Mouse (Mus musculus) midbrain, embryonic 16.5 days (tissue): Measurements from ENCODE around the gene Cacna1c. TPM values are rescaled to one million over a fixed set of nuclear protein-coding genes. Genes with fewer than 3 reads are reported as not detected.

Source experiments
- ATAC-seq: fragments of 200-750 bp; cut with Nextera tagmentation; 2 replicates; pipeline ENCODE4 v1.8.0; 2017; ENCODE audit warnings: moderate TSS enrichment
- H3K27ac ChIP-seq: fragments of 300-500 bp; sonication (generic); 2 replicates; pipeline ENCODE4 v1.5.1; 2014; ENCODE audit warnings: mild to moderate bottlenecking, low read length, mixed read lengths
- H3K27me3 ChIP-seq: fragments of 300-500 bp; sonication (generic); 2 replicates; pipeline ENCODE4 v1.6.1; 2014; ENCODE audit warnings: low read depth, low read length, mixed read lengths; ENCODE audit not compliant: control insufficient read depth, insufficient read depth
- H3K36me3 ChIP-seq: fragments of 300-500 bp; sonication (generic); 2 replicates; pipeline ENCODE4 v1.6.1; 2014; ENCODE audit warnings: mild to moderate bottlenecking, low read length, moderate library complexity, mixed read lengths; ENCODE audit not compliant: control insufficient read depth, insufficient read depth
- H3K4me1 ChIP-seq: fragments of 300-500 bp; sonication (generic); 2 replicates; pipeline ENCODE4 v1.6.1; 2014; ENCODE audit warnings: mild to moderate bottlenecking, low read length, mixed read lengths; ENCODE audit not compliant: control insufficient read depth, insufficient read depth
- H3K4me2 ChIP-seq: fragments of 300-500 bp; sonication (generic); 2 replicates; pipeline ENCODE4 v1.6.1; 2014; ENCODE audit warnings: mild to moderate bottlenecking, low read length, mixed read lengths
- H3K4me3 ChIP-seq: fragments of 300-500 bp; sonication (generic); 2 replicates; pipeline ENCODE4 v1.5.1; 2014; ENCODE audit warnings: low read depth, mild to moderate bottlenecking, low read length, moderate library complexity, mixed read lengths
- H3K9ac ChIP-seq: fragments of 300-500 bp; sonication (generic); 2 replicates; pipeline ENCODE4 v1.6.1; 2014; ENCODE audit warnings: low read depth, low read length, mixed read lengths
- H3K9me3 ChIP-seq: fragments of 300-500 bp; sonication (generic); replicated peaks from 2 replicates; pipeline ENCODE4 v1.6.1; 2014; ENCODE audit warnings: mild to moderate bottlenecking, low read length, mixed read lengths; ENCODE audit not compliant: control insufficient read depth, poor library complexity, severe bottlenecking
- WGBS: fragments of 180-500 bp; shearing (Covaris S2); extraction: QIAGEN DNeasy Blood & Tissue Kit; methylation state at CpG from one replicate; pipeline ENCODE4 v1.1.7; 2014; 5-methylcytosine and 5-hydroxymethylcytosine counted together
- polyA plus RNA-seq: library from polyadenylated mRNA; unstranded; fragments of >200 nt; fragmentation: Nextera tagmentation; extraction: Ambion mirVana; gene quantifications from 2 replicates; pipeline ENCODE4 v1.2.1, GENCODE M21; 2015

Gene Cacna1c
- polyA plus RNA-seq, 1 experiment from 2014 or later = 8.1 TPM

GRCm38 (mm10) chr6:119083559-119083958 is 112.7 kb downstream of the Cacna1c start:
- Histone ChIP-seq H3K9me3 (no peaks in the 10 kb centered on the region), H3K4me1 (peaks cover 12% of the 10 kb centered on the region), H3K9ac (no peak overlapping the region), H3K27me3 (no peaks in the 10 kb centered on the region), H3K27ac (no peak overlapping the region), H3K4me3 (no peak overlapping the region), H3K36me3 (no peaks in the 10 kb centered on the region), H3K4me2 (no peak overlapping the region)
- no peak for ATAC-seq
- 86% methylated on average over 7 of the region's 7 CpGs for WGBS

- H3K9me3 ChIP-seq = no peaks in the 10 kb centered on the region
- peaks cover 12% of the 10 kb centered on the region for H3K4me1 ChIP-seq
- H3K27ac ChIP-seq = no peak overlapping the region
- no peaks in the 10 kb centered on the region for H3K27me3 ChIP-seq
- H3K9ac ChIP-seq = no peak overlapping the region
- no peaks in the 10 kb centered on the region for H3K36me3 ChIP-seq
- no peak overlapping the region for H3K4me2 ChIP-seq
- ATAC-seq = no peak
- H3K4me3 ChIP-seq = no peak overlapping the region
- 73% methylated on average over 8 of the region's 8 CpGs for WGBS
Observed at GRCm38 (mm10) chr6:119082662-119083061, 113.6 kb downstream of the Cacna1c start.

GRCm38 (mm10) chr6:119081650-119082049 is 114.6 kb downstream of the Cacna1c start:
- Histone ChIP-seq H3K27me3 (no peaks in the 10 kb centered on the region), H3K27ac (no peak overlapping the region), H3K36me3 (no peaks in the 10 kb centered on the region), H3K9me3 (no peaks in the 10 kb centered on the region), H3K4me1 (peaks cover 12% of the 10 kb centered on the region), H3K4me3 (no peak overlapping the region), H3K4me2 (no peak overlapping the region), H3K9ac (no peak overlapping the region)
- 95% methylated on average over 12 of the region's 12 CpGs for WGBS
- ATAC-seq = no peak

- Histone ChIP-seq H3K4me2 (no peak overlapping the region), H3K27me3 (no peaks in the 10 kb centered on the region), H3K4me3 (no peak overlapping the region), H3K4me1 (0 out of 2 replicates have a peak, but pooled peaks cover 3% of the 10 kb centered on the region), H3K27ac (no peak overlapping the region), H3K36me3 (no peaks in the 10 kb centered on the region), H3K9me3 (no peaks in the 10 kb centered on the region), H3K9ac (no peak overlapping the region)
- WGBS = 74% methylated on average over 8 of the region's 8 CpGs
- ATAC-seq = no peak
Observed at GRCm38 (mm10) chr6:119079626-119080025, 116.6 kb downstream of the Cacna1c start.

- Histone ChIP-seq H3K36me3 (no peaks in the 10 kb centered on the region), H3K4me1 (0 out of 2 replicates have a peak, but pooled peaks cover 3% of the 10 kb centered on the region), H3K9ac (no peak overlapping the region; the same call in 1 of the 2 replicates), H3K27ac (no peak overlapping the region), H3K9me3 (no peaks in the 10 kb centered on the region), H3K27me3 (no peaks in the 10 kb centered on the region), H3K4me3 (no peak overlapping the region), H3K4me2 (no peak overlapping the region)
- ATAC-seq = no peak
- WGBS = 72% methylated on average over 9 of the region's 9 CpGs
Observed at GRCm38 (mm10) chr6:119078912-119079311, 117.3 kb downstream of the Cacna1c start.

GRCm38 (mm10) chr6:119077231-119077630 is 119.0 kb downstream of the Cacna1c start:
- 94% methylated on average over 6 of the region's 6 CpGs for WGBS
- Histone ChIP-seq H3K4me1 (peaks cover 3% of the 10 kb centered on the region; the same call in 1 of the 2 replicates), H3K9ac (no peak overlapping the region), H3K9me3 (no peaks in the 10 kb centered on the region), H3K27me3 (no peaks in the 10 kb centered on the region), H3K4me3 (no peak overlapping the region), H3K36me3 (no peaks in the 10 kb centered on the region), H3K27ac (no peak overlapping the region), H3K4me2 (no peak overlapping the region)
- no peak for ATAC-seq

- WGBS = 92% methylated on average over 14 of the region's 14 CpGs
- H3K9ac ChIP-seq = no peak overlapping the region
- no peak overlapping the region for H3K27ac ChIP-seq
- H3K27me3 ChIP-seq = no peaks in the 10 kb centered on the region
- no peak for ATAC-seq
- H3K4me2 ChIP-seq = no peak overlapping the region
- peaks cover 6% of the 10 kb centered on the region for H3K4me1 ChIP-seq
- no peaks in the 10 kb centered on the region for H3K36me3 ChIP-seq
- no peaks in the 10 kb centered on the region for H3K9me3 ChIP-seq
- H3K4me3 ChIP-seq = no peak overlapping the region
Observed at GRCm38 (mm10) chr6:119073419-119074071, 122.7 kb downstream of the Cacna1c start.

GRCm38 (mm10) chr6:119072772-119073171 is 123.4 kb downstream of the Cacna1c start:
- no peaks in the 10 kb centered on the region for H3K36me3 ChIP-seq
- no peak overlapping the region for H3K9ac ChIP-seq
- H3K9me3 ChIP-seq = no peaks in the 10 kb centered on the region
- H3K4me2 ChIP-seq = no peak overlapping the region
- peaks cover 6% of the 10 kb centered on the region for H3K4me1 ChIP-seq
- H3K4me3 ChIP-seq = no peak overlapping the region
- 72% methylated on average over 7 of the region's 7 CpGs for WGBS
- no peaks in the 10 kb centered on the region for H3K27me3 ChIP-seq
- ATAC-seq = no peak
- H3K27ac ChIP-seq = no peak overlapping the region

GRCm38 (mm10) chr6:119070771-119071170 is 125.4 kb downstream of the Cacna1c start:
- no peak overlapping the region for H3K27ac ChIP-seq
- no peaks in the 10 kb centered on the region for H3K27me3 ChIP-seq
- H3K36me3 ChIP-seq = no peaks in the 10 kb centered on the region
- peaks cover 6% of the 10 kb centered on the region for H3K4me1 ChIP-seq
- H3K9ac ChIP-seq = no peak overlapping the region
- H3K4me3 ChIP-seq = no peak overlapping the region
- no peak for ATAC-seq
- 74% methylated on average over 4 of the region's 4 CpGs for WGBS
- H3K9me3 ChIP-seq = no peaks in the 10 kb centered on the region
- H3K4me2 ChIP-seq = no peak overlapping the region
